Mouse (Mus musculus) E14TG2a.4 (cell line): ENCODE data around the gene 2010111I01Rik.
"Not testable (repeated sequence)": the region's sequence is repeated elsewhere in the genome, so short reads cannot be mapped to it uniquely, and the experiment has no call there.

Experiments
- H3K27me3 ChIP-seq: 2 replicates; pipeline ENCODE4 v1.6.1; 2014; ENCODE audit warnings: low read length, control low read depth; ENCODE audit not compliant: insufficient read depth
- H3K36me3 ChIP-seq: 2 replicates; pipeline ENCODE4 v1.6.1; 2014; ENCODE audit warnings: low read length, control low read depth; ENCODE audit not compliant: insufficient read depth
- H3K4me1 ChIP-seq: replicated peaks from 2 replicates; pipeline ENCODE4 v1.6.1; 2014; ENCODE audit warnings: low read depth, low read length, control low read depth
- H3K4me3 ChIP-seq: replicated peaks from 2 replicates; pipeline ENCODE4 v1.5.1; 2014; ENCODE audit warnings: mild to moderate bottlenecking, low read length
- H3K9me3 ChIP-seq: 2 replicates; pipeline ENCODE4 v1.6.1; 2014; ENCODE audit warnings: low read length, control low read depth
- CTCF ChIP-seq: conservative IDR thresholded peaks from 2 replicates; pipeline ENCODE4 v1.5.1; 2014; ENCODE audit warnings: low read length
- NANOG ChIP-seq: IDR thresholded peaks from 2 replicates; pipeline ENCODE4 v1.6.1; 2014; ENCODE audit warnings: borderline replicate concordance, low read length, mixed read lengths
- POU5F1 ChIP-seq: IDR thresholded peaks from 2 replicates; pipeline ENCODE4 v1.6.1; 2014; ENCODE audit warnings: low read length, borderline replicate concordance

2010111I01Rik gene

GRCm38 (mm10) chr13:63337239-63337960, 372.7 kb downstream of the 2010111I01Rik start:
- no peak overlapping the region for H3K4me3 ChIP-seq
- H3K36me3 ChIP-seq: no peaks in the 10 kb centered on the region
- TF ChIP-seq CTCF: no peak
- TF ChIP-seq POU5F1: no peak
- H3K9me3 ChIP-seq: no peaks in the 10 kb centered on the region
- H3K27me3 ChIP-seq: no peaks in the 10 kb centered on the region
- H3K4me1 ChIP-seq: peaks cover 7% of the 10 kb centered on the region

GRCm38 (mm10) chr13:63339946-63340345, 375.3 kb downstream of the 2010111I01Rik start:
- peaks cover 10% of the 10 kb centered on the region for H3K4me1 ChIP-seq
- no peaks in the 10 kb centered on the region for H3K36me3 ChIP-seq
- H3K27me3 ChIP-seq: no peaks in the 10 kb centered on the region
- no peaks in the 10 kb centered on the region for H3K9me3 ChIP-seq
- H3K4me3 ChIP-seq: no peak overlapping the region
- TF ChIP-seq POU5F1 (no peak), CTCF (no peak), NANOG (no peak)

- TF ChIP-seq NANOG: no peak
- no peak for TF ChIP-seq POU5F1
- no peak for TF ChIP-seq CTCF
These were observed 378.1 kb downstream of the 2010111I01Rik start for GRCm38 (mm10) chr13:63342781-63343180.

GRCm38 (mm10) chr13:63344481-63344880, 379.8 kb downstream of the 2010111I01Rik start:
- H3K4me1 ChIP-seq: peaks cover 24% of the 10 kb centered on the region
- no peak overlapping the region for H3K4me3 ChIP-seq
- no peaks in the 10 kb centered on the region for H3K9me3 ChIP-seq
- TF ChIP-seq POU5F1 (no peak), CTCF (no peak), NANOG (no peak)
- no peaks in the 10 kb centered on the region for H3K36me3 ChIP-seq
- H3K27me3 ChIP-seq: no peaks in the 10 kb centered on the region

More at GRCm38 (mm10) chr13:63342781-63343180, 378.1 kb downstream of the 2010111I01Rik start:
- H3K4me1 ChIP-seq: peaks cover 8% of the 10 kb centered on the region
- H3K4me3 ChIP-seq: no peak overlapping the region
- no peaks in the 10 kb centered on the region for H3K36me3 ChIP-seq
- no peaks in the 10 kb centered on the region for H3K27me3 ChIP-seq
- H3K9me3 ChIP-seq: no peaks in the 10 kb centered on the region

- TF ChIP-seq NANOG (no peak), CTCF (no peak), POU5F1 (no peak)
- H3K27me3 ChIP-seq: no peaks in the 10 kb centered on the region
- no peaks in the 10 kb centered on the region for H3K36me3 ChIP-seq
- H3K9me3 ChIP-seq: no peaks in the 10 kb centered on the region
- H3K4me1 ChIP-seq: peaks cover 31% of the 10 kb centered on the region
- H3K4me3 ChIP-seq: no peak overlapping the region
These were observed 381.0 kb downstream of the 2010111I01Rik start for GRCm38 (mm10) chr13:63345476-63346225.

GRCm38 (mm10) chr13:63347639-63348038, 382.9 kb downstream of the 2010111I01Rik start:
- no peaks in the 10 kb centered on the region for H3K36me3 ChIP-seq
- H3K9me3 ChIP-seq: no peaks in the 10 kb centered on the region
- no peaks in the 10 kb centered on the region for H3K27me3 ChIP-seq
- peaks cover 50% of the 10 kb centered on the region for H3K4me1 ChIP-seq
- TF ChIP-seq CTCF (no peak), POU5F1 (no peak), NANOG (no peak)
- no peak overlapping the region for H3K4me3 ChIP-seq

- peaks cover 64% of the 10 kb centered on the region for H3K4me1 ChIP-seq
- H3K27me3 ChIP-seq: no peaks in the 10 kb centered on the region
- TF ChIP-seq POU5F1: no peak
- no peak for TF ChIP-seq NANOG
- no peak for TF ChIP-seq CTCF
- no peaks in the 10 kb centered on the region for H3K36me3 ChIP-seq
- H3K9me3 ChIP-seq: no peaks in the 10 kb centered on the region
- no peak overlapping the region for H3K4me3 ChIP-seq
These were observed 385.4 kb downstream of the 2010111I01Rik start for GRCm38 (mm10) chr13:63350076-63350475.

GRCm38 (mm10) chr13:63353312-63353711, 388.6 kb downstream of the 2010111I01Rik start:
- H3K27me3 ChIP-seq, H3K36me3 ChIP-seq, H3K4me3 ChIP-seq, H3K9me3 ChIP-seq: not testable (repeated sequence)
- peaks cover 70% of the 10 kb centered on the region for H3K4me1 ChIP-seq
- TF ChIP-seq NANOG: peak; percentile 89

- TF ChIP-seq CTCF: no peak
- no peaks in the 10 kb centered on the region for H3K36me3 ChIP-seq
These were observed 391.4 kb downstream of the 2010111I01Rik start for GRCm38 (mm10) chr13:63356101-63356500.

More at GRCm38 (mm10) chr13:63356101-63356500, 391.4 kb downstream of the 2010111I01Rik start:
- H3K9me3 ChIP-seq: no peaks in the 10 kb centered on the region
- no peaks in the 10 kb centered on the region for H3K27me3 ChIP-seq
- H3K4me3 ChIP-seq: no peak overlapping the region
- H3K4me1 ChIP-seq: peaks cover 48% of the 10 kb centered on the region
